Mouse (Mus musculus): Measurements from ENCODE around the gene Mcts2.
"Not testable (repeated sequence)": the region's sequence is repeated elsewhere in the genome, so short reads cannot be mapped to it uniquely, and the experiment has no call there.

Gene Mcts2

DNA sequence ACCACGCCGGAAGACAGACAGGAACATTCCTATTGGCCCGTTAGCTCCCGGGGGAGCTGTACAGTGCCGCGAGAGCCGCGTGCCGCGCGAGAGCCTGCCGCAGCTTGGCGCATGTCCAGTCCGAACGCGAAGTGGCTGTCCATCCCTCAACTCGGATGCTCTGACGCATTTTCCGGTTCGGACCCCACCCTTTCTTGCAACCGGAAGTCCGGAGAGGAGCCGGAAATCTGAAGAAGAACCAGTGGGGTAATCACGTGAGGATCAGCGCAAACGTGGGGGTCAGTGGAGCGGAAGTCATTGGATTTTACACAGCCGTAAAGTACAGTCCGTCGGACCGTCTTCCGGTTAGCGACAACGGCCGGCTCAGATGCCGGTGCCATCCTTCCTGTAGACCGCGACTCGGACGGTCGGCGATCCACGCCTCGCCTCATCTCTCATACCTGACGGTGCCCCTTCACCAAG, at the start of gene Mcts2:
Gene Mcts2, plus strand, starts transcription at position 230 of the 462 bp plus-strand sequence.
- DNase-seq: peak; percentile 91 to 94

DNA sequence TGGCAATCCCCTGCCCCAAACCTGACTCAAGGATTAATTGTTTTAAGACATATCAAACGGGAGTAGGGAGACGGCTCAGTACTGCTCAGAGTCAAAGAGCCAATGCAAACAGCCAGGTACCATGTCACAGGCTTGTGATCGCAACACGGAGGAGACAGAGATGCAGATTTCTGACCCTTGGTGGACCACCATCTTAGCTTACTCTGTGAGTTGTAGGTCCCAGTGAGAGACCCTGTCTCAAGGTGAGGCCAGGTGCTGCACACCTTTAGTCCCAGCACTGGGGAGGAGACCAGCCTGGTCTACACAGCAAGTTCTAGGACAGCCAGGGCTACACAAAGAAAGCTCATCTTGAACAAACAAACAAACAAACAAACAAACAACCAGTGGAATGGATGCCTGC, 49.5 kb upstream of the Mcts2 start:
- no peak for DNase-seq

DNA sequence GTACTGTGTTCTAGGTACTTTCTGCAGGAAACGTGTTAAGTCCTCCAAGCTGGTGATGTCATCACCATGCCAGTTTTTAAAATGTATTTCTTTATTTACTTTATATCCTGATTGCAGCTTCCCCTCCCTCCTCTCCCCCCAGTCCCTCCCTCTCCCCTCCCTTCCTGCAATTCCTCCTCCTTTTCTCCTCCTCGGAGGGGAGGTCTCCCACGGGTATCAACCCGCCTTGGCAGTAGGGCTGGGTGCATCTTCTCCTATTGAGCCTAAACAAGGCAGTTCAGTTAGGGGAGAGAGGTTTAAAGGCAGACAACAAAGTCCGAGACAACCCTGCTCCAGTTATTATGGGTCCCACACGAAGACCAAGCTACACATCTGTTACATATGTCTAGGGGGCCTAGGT, 48.0 kb upstream of the Mcts2 start:
- no peak for DNase-seq

DNA sequence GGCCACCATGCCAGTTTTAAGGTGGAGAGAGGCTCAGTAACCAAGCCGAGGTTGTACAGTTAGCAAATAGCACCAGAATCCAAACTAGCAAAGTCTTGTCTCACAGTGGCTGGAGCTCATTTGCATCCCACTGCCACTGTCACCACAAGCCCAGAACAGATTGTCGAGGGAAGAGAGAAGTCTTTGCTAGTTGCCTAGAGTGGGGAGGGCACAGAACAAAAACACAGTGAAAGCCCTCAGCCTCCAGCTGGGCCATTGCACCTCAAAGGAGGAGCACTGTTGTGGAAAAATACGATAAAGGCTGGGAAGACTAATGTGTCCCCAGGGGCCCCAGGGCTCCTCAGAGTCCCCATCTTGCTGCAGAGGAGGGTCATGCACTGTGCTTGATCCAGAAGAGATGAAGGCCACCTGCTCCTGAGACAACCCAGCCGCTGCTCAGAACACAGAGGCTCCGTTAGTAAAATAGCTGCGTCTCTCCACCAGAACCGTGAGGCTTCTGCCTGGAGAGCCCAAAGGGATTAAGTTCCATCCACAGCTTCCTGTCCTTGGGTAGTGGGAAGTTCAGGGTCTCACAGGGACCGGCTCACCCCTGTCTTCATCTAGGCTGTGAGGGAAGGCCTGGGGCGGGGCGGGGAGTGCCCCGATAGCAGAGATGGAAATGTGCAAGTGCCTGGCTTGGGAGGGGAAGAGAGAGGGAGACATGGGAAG, 47.3 kb upstream of the Mcts2 start:
- peak in 1 of 2 experiments; percentile 33 for DNase-seq

DNA sequence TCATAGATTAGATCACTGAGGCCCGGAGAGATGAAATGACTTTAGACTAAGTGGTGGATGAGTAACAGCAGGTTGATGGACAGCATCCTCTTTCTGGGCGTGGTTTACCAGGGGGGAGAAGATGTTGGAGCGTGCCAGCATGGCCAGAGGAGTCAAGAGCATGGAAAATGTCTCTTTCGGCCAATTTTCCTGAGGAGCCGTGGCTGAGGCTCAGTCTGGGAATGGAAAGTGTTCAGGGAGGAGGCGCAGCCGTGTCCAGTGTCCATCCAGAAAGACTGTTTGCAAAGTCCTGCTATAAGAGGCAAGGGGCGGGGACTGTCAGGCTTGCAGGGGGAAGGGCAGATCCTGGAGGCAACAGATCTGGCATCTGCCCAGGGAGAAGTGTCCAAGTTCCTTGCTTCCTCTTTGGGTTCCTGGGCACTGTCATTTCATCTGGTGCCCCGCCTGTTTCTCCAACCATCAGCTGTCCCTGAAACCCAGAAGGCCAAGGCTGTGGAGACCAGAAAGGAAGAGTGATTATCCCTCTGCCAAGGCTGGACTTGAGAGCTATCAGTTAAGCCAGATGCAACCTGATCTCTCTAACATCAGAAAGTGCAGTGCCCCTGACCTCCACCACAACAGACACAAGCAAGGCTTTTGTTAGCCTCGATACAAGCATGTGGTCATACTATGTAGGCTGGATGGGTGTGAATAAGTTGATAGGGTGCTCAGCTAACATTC, 33.8 kb upstream of the Mcts2 start:
- peak; percentile 73 to 75 for DNase-seq

DNA sequence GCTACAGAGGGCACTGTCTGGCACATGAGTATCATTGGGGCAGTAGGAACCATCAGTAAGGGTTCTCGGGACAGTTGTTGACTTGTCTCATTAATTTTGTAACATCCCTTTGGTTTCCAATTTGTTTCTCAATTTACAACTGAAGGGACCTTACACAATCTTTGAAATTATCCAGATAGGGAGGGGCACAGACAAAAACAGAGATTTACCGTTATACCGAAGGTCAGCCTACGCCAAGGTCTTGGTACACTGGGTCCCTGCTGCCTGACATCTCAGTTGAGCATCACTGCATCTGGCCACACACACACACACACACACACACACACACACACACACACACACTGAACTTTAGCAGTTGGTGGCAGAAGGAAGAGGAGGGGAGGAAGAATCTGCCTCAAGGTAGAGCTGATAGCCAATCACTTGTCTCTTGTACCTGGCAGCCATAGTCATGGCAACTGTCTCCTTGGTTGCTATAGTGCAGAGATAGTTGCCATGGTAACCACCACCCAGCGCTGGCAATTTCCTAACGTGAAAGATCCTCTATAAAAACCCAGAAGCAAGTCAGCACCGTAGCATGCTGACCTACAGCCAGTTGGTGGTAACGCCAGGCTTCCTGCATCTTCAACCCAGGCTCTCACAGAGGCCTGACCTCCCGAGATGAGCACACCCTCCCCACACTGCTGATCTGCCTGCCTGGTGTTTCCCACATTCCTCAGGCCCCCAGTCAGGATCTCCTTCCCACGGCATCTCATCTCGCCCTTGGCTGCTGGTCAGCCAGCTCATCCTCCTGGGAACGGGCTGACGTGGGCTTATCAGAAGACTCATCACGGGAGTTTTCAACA, 32.7 kb upstream of the Mcts2 start:
- no peak for DNase-seq

DNA sequence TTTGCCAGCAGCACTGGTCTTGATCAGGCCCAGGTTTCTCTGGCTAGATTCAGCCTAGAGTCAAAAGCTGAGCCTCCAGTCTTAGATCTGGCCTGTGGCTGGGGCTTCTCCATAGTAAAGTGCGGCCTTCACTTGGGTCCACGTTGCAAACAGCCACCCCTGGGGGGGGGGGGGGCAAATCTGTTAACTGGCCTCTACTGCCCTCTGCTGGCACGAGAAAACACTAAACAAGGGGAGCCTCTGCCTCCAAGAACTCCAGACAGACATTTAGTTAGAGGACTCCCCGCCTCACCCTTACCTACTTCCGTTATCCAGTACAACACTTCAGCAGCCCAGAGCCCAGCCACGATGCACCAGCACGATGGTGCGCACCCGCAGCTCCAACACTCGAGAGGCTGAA, 29.4 kb upstream of the Mcts2 start:
- no peak for DNase-seq

DNA sequence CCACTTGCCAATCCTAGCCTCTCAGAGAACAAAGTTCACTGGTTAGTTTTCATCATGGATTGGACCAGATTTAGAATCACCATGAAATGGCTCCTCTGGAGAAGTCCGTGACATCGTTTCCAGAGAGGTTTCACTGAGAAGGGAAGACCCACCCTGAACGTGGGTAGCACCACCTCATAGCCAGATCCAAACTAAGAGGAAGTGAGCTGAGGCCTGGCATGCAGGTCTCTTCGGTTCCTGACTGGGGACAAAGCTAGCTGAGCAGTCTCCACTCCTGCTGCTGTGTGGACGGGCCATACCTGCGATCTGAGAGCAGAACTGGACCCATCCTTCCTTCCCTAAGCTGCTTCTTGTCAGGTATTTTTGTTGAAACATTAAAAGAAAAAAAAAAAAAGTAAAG, 25.7 kb upstream of the Mcts2 start:
- DNase-seq: no peak

DNA sequence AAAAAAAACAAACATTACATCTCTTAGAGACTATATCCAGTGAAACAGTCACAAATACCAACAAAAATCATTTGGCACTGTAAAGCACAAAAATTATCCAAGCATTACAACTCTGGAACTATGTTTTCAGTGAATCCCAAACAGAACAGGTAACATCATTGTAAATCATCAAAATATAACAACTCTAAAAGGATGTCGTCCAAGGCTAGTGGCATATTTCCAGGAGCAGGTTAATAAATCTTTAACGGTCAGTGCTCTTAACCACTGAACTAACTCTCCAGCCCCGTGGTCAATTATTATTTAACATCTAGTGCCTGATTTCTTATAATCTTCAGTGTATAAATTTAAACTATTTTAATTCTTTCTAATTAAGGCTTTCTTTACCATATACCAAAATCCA, 20.6 kb upstream of the Mcts2 start:
- not testable (repeated sequence) for DNase-seq

DNA sequence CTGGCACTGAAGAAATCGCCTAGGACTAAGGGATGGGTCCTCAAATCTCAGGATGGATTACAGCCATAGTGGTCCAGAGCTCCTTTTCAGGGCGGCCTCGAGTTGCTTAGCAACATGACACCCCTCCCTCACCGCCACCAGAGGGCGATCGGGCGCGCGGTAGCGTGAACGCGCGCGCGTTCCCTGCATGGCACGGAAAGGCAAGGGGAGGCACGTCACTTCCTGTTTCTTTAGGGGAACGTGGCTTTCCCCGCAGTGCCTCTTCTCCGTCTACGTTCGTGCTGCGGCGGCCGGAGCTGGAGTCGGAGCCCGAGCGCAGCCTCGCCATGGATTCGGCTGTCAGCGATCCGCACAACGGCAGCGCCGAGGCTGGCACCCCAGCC, 17.6 kb upstream of the Mcts2 start, which contains the start of gene H13:
Gene H13, plus strand, starts transcription at position 206 of the 383 bp plus-strand sequence.
- peak; percentile 88 to 92 for DNase-seq

DNA sequence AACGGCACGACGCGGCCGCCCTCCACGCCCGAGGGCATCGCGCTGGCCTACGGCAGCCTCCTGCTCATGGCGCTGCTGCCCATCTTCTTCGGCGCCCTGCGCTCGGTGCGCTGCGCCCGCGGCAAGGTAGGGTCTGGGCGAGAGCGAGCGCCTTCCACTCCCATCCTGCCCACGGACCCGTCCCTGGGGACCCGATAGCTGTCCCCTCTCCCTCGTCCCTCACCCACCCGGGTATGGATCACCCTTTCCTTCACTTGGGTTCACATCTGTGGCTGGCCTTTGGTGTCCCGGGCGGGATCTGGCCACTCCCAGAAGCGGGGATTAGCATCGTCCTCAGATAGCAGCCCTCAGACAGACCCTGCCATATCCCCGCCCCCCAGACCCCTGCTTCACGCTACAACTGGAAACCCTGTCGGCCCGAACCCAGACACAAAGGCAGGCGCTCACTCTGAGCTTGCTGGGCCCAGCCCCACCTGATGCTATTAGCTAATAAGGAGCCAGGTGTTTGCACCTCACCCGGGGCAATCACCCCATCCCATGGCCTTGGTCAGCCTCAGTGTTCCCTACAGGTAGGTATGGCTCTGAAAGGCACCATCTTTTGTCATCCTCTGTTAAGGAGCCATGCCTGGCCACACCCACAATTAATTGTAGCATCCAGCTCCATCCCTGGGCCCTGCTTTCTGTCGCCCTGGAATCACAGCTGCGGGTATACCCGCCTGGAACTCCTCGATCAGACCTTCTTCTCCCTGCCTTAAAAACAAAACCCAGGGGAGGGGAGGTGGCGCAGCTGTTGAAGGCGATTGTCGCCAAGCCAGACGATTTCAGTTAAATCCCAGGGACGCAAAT, 17.0 kb upstream of the Mcts2 start:
- no peak for DNase-seq

DNA sequence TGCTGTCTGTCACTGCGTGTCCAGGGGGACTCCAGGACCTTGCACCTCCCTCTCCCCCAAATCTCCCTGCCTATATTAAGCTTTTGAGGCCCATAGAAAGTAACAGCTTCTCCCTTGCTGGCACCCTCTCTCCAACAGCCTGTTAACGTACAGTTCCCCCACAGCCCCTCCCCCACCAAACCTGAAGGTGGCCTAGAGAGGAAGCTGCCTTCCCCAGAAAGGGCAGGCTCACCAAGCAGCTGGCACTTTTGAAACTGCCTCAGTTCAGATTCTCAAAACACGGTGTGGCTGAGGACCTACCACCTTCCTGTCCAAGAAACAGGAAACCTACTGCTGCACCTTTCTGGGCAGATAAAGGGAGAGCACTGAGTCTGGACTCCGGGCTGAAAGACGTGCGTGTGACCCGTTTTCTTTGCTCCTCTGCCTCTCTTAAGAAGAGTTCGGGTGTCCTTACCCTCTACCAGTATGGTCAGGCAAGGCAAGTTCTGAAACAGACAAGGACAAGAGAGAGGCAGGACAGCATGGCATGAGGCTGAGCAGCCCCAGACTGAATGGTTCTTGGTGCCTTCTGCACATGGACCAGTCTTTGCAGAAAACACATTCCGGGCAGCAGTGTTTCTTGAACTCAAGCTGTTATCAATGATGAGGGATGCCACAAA, 15.7 kb upstream of the Mcts2 start:
- peak; percentile 41 to 45 for DNase-seq

DNA sequence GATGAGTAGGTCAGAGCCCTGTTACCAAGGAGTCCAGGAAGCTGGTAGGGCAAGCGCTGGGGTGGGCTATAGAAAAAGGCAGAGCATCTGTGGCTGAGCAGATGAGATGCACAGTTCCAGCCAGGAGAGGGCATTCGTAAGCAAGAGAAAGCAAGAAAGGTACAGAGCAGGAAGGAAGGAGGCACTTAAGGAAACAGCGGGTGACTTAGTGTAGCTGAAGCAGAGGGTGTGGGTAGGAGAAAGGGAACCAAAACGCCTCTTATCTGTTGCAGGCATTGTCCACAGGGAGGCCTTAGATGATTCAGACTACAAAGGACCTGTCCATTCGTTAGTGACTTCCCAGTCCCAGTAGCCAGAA, 15.2 kb upstream of the Mcts2 start:
- peak; percentile 49 to 69 for DNase-seq

DNA sequence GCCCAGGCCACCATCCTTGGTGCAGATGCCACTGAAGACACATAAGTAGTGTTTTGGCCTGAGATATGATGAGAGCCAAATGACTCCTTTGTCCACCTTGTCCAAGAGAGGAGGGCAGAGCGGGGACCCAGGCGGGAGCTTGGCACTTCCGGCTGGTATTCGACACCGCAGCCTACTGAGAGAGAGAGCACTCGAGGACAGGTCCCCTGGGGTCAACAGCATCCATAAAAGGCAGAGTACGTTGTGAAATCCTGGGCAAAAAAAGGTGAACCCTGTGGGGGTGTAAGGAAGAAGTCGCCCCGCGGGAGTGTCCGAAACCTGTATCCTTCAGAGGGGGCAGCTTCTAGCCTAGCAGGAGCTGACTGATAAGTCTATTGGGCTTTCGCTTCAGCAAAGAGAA, 14.7 kb upstream of the Mcts2 start:
- peak; percentile 58 for DNase-seq

DNA sequence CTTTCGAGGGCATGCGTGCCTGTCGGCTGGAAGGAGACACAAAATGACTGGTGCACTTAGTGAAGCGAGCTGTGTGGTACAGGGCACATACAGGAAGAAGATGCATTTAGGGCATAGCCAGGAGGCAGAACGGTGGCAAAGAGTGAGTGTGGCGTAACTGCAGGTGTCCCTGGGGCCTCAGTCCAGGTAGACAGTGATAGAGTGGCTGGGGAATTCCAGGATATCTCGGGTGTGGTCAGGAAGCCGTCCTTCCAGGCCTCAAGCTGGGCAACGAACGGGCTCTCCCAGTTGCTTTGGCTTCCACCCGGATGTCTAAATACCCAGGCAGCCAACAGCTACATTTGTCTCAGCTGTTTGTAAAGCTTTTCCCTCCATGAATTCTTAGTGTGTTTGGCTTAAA, 12.7 kb upstream of the Mcts2 start:
- no peak for DNase-seq

DNA sequence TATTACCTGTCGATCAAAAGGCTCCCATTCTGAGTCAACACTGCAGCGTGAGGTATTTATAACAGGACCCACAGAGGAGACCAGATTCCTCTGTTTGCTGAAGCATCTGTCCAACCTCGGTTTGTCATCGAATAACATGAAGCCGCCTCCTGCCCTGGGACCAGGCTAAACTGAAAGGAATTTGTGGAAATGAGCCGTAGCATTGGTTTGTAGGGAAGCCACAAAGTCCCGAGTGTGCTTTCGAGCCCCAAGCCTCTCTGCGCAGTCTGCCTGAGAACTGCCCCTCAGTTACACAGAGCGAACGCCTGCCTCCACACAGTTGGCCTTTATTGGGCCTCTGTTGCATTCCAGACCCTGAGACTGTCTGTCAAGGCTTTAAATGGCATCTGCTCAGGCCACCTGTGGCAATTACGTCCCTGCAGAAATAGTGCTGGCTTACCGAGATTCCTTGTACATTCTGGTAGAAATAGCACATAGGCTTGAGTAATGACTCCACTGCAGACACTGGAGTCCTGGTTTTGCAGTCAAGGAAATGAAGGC, 11.5 kb upstream of the Mcts2 start:
- no peak for DNase-seq

DNA sequence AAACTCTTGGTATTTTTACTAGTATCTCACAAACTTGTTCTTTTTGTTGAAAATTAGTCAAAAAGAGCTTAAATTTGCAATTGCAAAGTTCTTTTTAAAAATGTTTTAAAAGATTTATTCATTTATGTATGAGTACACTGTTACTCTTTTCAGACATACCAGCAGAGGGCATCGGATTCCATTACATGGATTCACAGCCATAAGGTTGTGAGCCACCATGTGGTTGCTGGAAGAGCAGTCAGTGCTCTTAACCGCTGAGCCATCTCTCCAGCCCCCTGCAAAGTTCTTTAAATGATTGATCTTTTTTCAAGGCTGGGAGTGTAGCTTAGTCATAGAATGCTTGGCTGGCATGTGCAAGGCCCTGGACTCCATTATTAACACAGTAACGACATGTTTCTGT, 8.5 kb upstream of the Mcts2 start:
- DNase-seq: no peak

DNA sequence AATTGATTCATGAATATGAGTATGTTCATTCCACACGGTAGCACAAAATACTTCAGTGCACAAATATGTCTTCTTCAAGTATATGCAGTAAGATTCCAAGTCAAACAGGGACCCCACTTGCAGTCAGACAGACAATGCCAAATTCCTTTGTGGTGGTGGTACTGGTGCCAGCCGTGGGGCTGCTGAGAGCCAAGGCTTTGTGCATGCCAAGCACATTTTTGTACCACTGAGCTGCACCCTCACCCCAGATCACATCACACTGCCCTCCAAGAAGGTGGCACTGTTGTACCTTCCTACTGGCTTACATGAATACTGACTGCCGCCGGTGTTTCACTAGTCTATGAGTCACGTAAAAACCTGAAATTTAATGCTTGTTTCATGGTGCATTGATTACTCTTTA, 7.9 kb upstream of the Mcts2 start:
- no peak for DNase-seq

DNA sequence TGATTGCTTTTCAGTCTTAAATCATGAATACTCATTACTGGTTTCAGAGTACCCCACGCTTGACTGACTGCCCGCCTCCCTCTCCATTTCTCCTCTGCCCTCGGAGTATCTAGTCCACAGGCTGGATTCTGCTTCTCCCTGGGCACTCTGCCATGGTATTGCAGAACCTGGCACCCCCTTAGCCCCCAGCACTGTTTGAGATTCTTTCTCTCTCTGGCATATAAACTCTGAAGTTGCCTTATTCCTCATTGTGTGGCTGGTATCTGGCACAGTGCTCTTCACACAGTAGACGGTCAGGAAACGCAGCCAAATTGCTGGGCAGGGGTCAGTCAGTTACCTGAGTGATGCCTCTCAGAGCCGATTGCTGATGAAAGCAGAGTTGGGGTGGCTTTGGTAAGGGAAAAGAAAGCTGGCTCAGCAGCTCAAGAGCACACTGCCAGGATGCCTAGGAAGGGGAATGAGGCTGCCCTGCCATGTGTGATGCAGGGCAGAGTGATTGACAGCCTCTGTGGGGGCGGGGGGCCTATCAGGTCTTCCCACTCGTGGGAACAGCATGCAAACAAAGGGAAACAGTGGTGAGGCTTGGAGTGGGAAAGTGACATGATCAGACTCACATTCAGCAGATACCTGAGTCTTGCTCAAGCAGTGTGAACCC, 7.0 kb upstream of the Mcts2 start:
- no peak for DNase-seq

DNA sequence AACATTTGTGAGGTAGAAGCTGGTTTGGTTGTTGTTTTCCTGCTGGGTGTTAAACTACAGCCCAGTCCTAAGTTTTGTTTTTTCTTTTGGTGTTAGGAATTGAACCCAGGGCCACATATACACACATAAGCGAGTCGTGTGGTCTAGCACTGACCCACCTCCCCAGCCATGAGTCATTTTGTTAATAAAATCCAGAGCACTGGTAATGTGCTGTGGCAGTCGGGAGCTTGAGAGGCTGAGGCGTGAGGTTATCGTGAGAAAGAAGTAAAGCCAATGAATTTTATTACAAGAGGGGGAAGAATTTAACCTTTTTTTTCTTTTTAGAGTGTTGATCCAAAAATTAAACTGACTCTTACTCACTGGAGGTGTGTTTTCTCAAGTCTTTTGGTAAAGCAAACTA, 3.7 kb upstream of the Mcts2 start:
- no peak for DNase-seq

DNA sequence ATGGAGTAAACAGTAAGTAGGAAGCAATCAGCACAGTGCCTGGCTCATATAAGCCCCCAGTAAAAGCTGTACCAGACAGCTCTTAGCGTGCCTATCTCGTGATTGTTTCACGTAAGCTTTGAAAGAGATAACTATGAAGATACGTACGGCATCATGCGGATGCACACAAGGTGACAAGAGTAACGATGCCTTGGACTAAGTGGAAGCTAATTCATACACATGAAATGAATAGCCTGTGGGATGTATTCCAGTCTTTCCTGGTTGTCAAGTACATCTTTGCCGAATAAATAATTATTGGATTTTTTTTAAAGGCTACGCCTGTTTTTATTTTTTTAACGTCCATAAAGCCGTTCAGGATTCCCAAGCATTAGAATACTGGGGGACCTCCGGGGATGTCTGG, 436 bp upstream of the Mcts2 start:
- no peak for DNase-seq
